Mouse (Mus musculus): ENCODE measurements around the gene Iqcn. TPM values are rescaled to one million over a fixed set of nuclear protein-coding genes. Genes with fewer than 3 reads are reported as not detected.
A peak's percentile ranks its signal among the peaks of the same experiment; 100 is the strongest.

Iqcn gene
- polyA plus RNA-seq, 1 experiment from 2014 or later, result not detected

- DNase-seq (ENCODE audit: low spot score), result peak; percentile 100
- no peaks in the 10 kb centered on the region for H3K9me3 ChIP-seq (replicated peaks)
- H3K36me3 ChIP-seq, result peaks cover 25% of the 10 kb centered on the region
- peak within 1 kb of the TSS; percentile 83 for H3K4me3 ChIP-seq
- H3K4me1 ChIP-seq, result peaks cover 71% of the 10 kb centered on the region
- H3K27ac ChIP-seq, result peak within 1 kb of the TSS; percentile 97
- under 1% methylated on average over 67 of the region's 69 CpGs for WGBS
- no peaks in the 10 kb centered on the region for H3K27me3 ChIP-seq (ENCODE audit: low read depth, poor library complexity, severe bottlenecking)
Measured at GRCm38 (mm10) chr8:70698310-70699109, 4.7 kb upstream of the Iqcn start, which contains the start of gene Jund. Jund (plus strand) TSS chr8:70698949.

GRCm38 (mm10) chr8:70699116-70699833 is 4.0 kb upstream of the Iqcn start:
- H3K4me3 ChIP-seq, result peak overlapping the region; percentile 83
- H3K27me3 ChIP-seq (ENCODE audit: low read depth, poor library complexity, severe bottlenecking), result no peaks in the 10 kb centered on the region
- under 1% methylated on average over 89 of the region's 89 CpGs for WGBS
- H3K27ac ChIP-seq, result peak overlapping the region; percentile 97
- H3K4me1 ChIP-seq, result peaks cover 65% of the 10 kb centered on the region
- DNase-seq (ENCODE audit: low spot score), result peak; percentile 79
- peaks cover 27% of the 10 kb centered on the region for H3K36me3 ChIP-seq
- no peaks in the 10 kb centered on the region for H3K9me3 ChIP-seq (replicated peaks)

GRCm38 (mm10) chr8:70699834-70700554 is 3.3 kb upstream of the Iqcn start:
- Histone ChIP-seq H3K9me3 (replicated peaks) (no peaks in the 10 kb centered on the region), H3K4me1 (peaks cover 60% of the 10 kb centered on the region), H3K27me3 (ENCODE audit: low read depth, poor library complexity, severe bottlenecking) (no peaks in the 10 kb centered on the region), H3K36me3 (peaks cover 27% of the 10 kb centered on the region), H3K4me3 (peak overlapping the region; percentile 83), H3K27ac (peak overlapping the region; percentile 97)
- WGBS, result under 1% methylated on average over 59 of the region's 59 CpGs
- peak; percentile 89 for DNase-seq (ENCODE audit: low spot score)

GRCm38 (mm10) chr8:70700555-70700922 is 2.7 kb upstream of the Iqcn start:
- Histone ChIP-seq H3K27ac (peak overlapping the region; percentile 97), H3K4me3 (peak overlapping the region; percentile 83), H3K36me3 (peaks cover 27% of the 10 kb centered on the region), H3K27me3 (ENCODE audit: low read depth, poor library complexity, severe bottlenecking) (no peaks in the 10 kb centered on the region), H3K4me1 (peaks cover 54% of the 10 kb centered on the region), H3K9me3 (replicated peaks) (no peaks in the 10 kb centered on the region)
- DNase-seq (ENCODE audit: low spot score), result peak; percentile 94
- under 1% methylated on average over 20 of the region's 20 CpGs for WGBS

- DNase-seq (ENCODE audit: low spot score), result no peak
- peaks cover 27% of the 10 kb centered on the region for H3K36me3 ChIP-seq
- no peaks in the 10 kb centered on the region for H3K9me3 ChIP-seq (replicated peaks)
- H3K4me1 ChIP-seq, result peaks cover 47% of the 10 kb centered on the region
- H3K4me3 ChIP-seq, result peak overlapping the region; percentile 83
- 58% methylated on average over 10 of the region's 10 CpGs for WGBS
- H3K27ac ChIP-seq, result peak overlapping the region; percentile 97
- no peaks in the 10 kb centered on the region for H3K27me3 ChIP-seq (ENCODE audit: low read depth, poor library complexity, severe bottlenecking)
Measured at GRCm38 (mm10) chr8:70701048-70701981, 1.9 kb upstream of the Iqcn start.

- Histone ChIP-seq H3K27me3 (ENCODE audit: low read depth, poor library complexity, severe bottlenecking) (no peaks in the 10 kb centered on the region), H3K9me3 (replicated peaks) (no peaks in the 10 kb centered on the region), H3K4me1 (peaks cover 38% of the 10 kb centered on the region), H3K36me3 (peaks cover 27% of the 10 kb centered on the region), H3K27ac (no peak overlapping the region), H3K4me3 (peak overlapping the region; percentile 83; the same call in 1 of the 2 replicates)
- no peak for DNase-seq (ENCODE audit: low spot score)
- 92% methylated on average over 2 of the region's 2 CpGs for WGBS
Measured at GRCm38 (mm10) chr8:70701982-70702841, 1.0 kb upstream of the Iqcn start.

GRCm38 (mm10) chr8:70702842-70703182 is 445 bp upstream of the Iqcn start:
- DNase-seq (ENCODE audit: low spot score), result no peak
- H3K4me3 ChIP-seq, result no peak overlapping the region
- no peaks in the 10 kb centered on the region for H3K9me3 ChIP-seq (replicated peaks)
- WGBS, result 88% methylated on average over 3 of the region's 3 CpGs
- H3K36me3 ChIP-seq, result peaks cover 27% of the 10 kb centered on the region
- H3K27me3 ChIP-seq (ENCODE audit: low read depth, poor library complexity, severe bottlenecking), result no peaks in the 10 kb centered on the region
- H3K4me1 ChIP-seq, result peaks cover 32% of the 10 kb centered on the region
- no peak overlapping the region for H3K27ac ChIP-seq

- peaks cover 5% of the 10 kb centered on the region for H3K36me3 ChIP-seq
- no peak for DNase-seq (ENCODE audit: low spot score)
- no peak overlapping the region for H3K27ac ChIP-seq
- H3K9me3 ChIP-seq (replicated peaks), result no peaks in the 10 kb centered on the region
- H3K4me1 ChIP-seq, result 0 out of 2 replicates have a peak, but pooled peaks cover 1% of the 10 kb centered on the region
- H3K4me3 ChIP-seq, result no peak overlapping the region
- 92% methylated on average over 14 of the region's 14 CpGs for WGBS
- H3K27me3 ChIP-seq (ENCODE audit: low read depth, poor library complexity, severe bottlenecking), result no peaks in the 10 kb centered on the region
Measured at GRCm38 (mm10) chr8:70708281-70708680, 5.0 kb downstream of the Iqcn start.

GRCm38 (mm10) chr8:70709794-70710193 is 6.5 kb downstream of the Iqcn start:
- Histone ChIP-seq H3K4me3 (no peak overlapping the region), H3K9me3 (replicated peaks) (no peaks in the 10 kb centered on the region), H3K27ac (no peak overlapping the region), H3K36me3 (no peaks in the 10 kb centered on the region), H3K4me1 (peaks cover 5% of the 10 kb centered on the region; the same call in 1 of the 2 replicates), H3K27me3 (ENCODE audit: low read depth, poor library complexity, severe bottlenecking) (no peaks in the 10 kb centered on the region)
- DNase-seq (ENCODE audit: low spot score), result no peak
- WGBS, result 90% methylated on average over 9 of the region's 9 CpGs

GRCm38 (mm10) chr8:70710296-70710695 is 7.0 kb downstream of the Iqcn start:
- no peaks in the 10 kb centered on the region for H3K9me3 ChIP-seq (replicated peaks)
- DNase-seq (ENCODE audit: low spot score), result no peak
- H3K4me3 ChIP-seq, result no peak overlapping the region
- WGBS, result 90% methylated on average over 1 of the region's 1 CpGs
- H3K27me3 ChIP-seq (ENCODE audit: low read depth, poor library complexity, severe bottlenecking), result no peaks in the 10 kb centered on the region
- no peaks in the 10 kb centered on the region for H3K36me3 ChIP-seq
- H3K4me1 ChIP-seq, result peaks cover 5% of the 10 kb centered on the region; the same call in 1 of the 2 replicates
- no peak overlapping the region for H3K27ac ChIP-seq

- Histone ChIP-seq H3K4me3 (no peak overlapping the region), H3K4me1 (peaks cover 5% of the 10 kb centered on the region; the same call in 1 of the 2 replicates), H3K27me3 (ENCODE audit: low read depth, poor library complexity, severe bottlenecking) (no peaks in the 10 kb centered on the region), H3K36me3 (no peaks in the 10 kb centered on the region), H3K9me3 (replicated peaks) (no peaks in the 10 kb centered on the region), H3K27ac (no peak overlapping the region)
- no peak for DNase-seq (ENCODE audit: low spot score)
- 89% methylated on average over 11 of the region's 11 CpGs for WGBS
Measured at GRCm38 (mm10) chr8:70711041-70711440, 7.8 kb downstream of the Iqcn start.
